Mouse (Mus musculus) bone marrow, adult 2 months (tissue): Measurements from ENCODE around the gene Stoml3. TPM values are rescaled to one million over a fixed set of nuclear protein-coding genes. Genes with fewer than 3 reads are reported as not detected.

Experiments used
- H3K27ac ChIP-seq: fragments of 200-500 bp; 2 replicates; pipeline ENCODE4 v1.5.1; 2012; ENCODE audit warnings: low read depth, mild to moderate bottlenecking, control low read depth, inconsistent platforms, low read length; ENCODE audit not compliant: control insufficient read depth, poor library complexity, insufficient read depth
- H3K4me1 ChIP-seq: fragments of 200-500 bp; 2 replicates; pipeline ENCODE4 v1.6.1; 2011; ENCODE audit warnings: low read length; ENCODE audit not compliant: control insufficient read depth, insufficient read depth
- H3K4me3 ChIP-seq: fragments of 200-500 bp; replicated peaks from 2 replicates; pipeline ENCODE3; 2011; ENCODE audit warnings: mild to moderate bottlenecking, low read depth, low read length, control low read depth; ENCODE audit not compliant: control insufficient read depth
- CTCF ChIP-seq: fragments of 200-500 bp; IDR thresholded peaks from 2 replicates; pipeline ENCODE4 v1.5.1; 2011; ENCODE audit warnings: low read length, control low read depth; ENCODE audit not compliant: control insufficient read depth, insufficient read depth
- POLR2A ChIP-seq: fragments of 200-500 bp; IDR thresholded peaks from 2 replicates; pipeline ENCODE4 v1.6.1; 2011; ENCODE audit warnings: low read depth, mild to moderate bottlenecking, control low read depth, low read length, borderline replicate concordance; ENCODE audit not compliant: control insufficient read depth
- WGBS: fragments of 180-500 bp; shearing (Covaris S2); methylation state at CpG from one replicate; pipeline ENCODE4 v1.1.7; 2018; 5-methylcytosine and 5-hydroxymethylcytosine counted together
- polyA plus RNA-seq: library from polyadenylated mRNA; stranded (reverse); fragments of >200 nt; gene quantifications from 2 replicates; pipeline ENCODE4 v1.2.4, GENCODE M21; 2011; ENCODE audit warnings: low replicate concordance; ENCODE audit not compliant: missing spikeins, insufficient read depth, insufficient read length

Stoml3 gene
- polyA plus RNA-seq, 1 experiment: not detected

DNA sequence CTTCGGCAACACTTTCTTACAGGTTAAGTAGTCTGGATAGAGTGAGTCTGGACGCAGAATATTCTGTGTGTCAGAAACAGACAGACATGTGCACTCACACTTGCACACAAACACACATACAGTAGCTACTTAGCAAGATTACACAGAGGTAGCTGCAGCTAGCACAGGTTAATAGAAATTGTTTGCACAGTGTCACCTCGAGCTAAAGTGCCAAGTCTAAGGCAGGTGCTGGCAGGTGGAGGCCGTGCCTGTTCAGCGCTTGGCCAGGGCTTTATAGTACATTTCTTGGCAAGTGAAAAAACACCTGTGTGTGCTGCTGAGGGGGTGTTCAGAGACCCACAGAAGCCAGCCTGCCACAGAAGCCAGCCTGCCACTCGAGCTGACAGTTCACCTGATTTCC lies 41.9 kb downstream of the Stoml3 start:
- Histone ChIP-seq H3K27ac (no peak overlapping the region), H3K4me1 (no peaks in the 10 kb centered on the region), H3K4me3 (no peak overlapping the region)
- TF ChIP-seq CTCF: no peak
- no peak for TF ChIP-seq POLR2A
- 70% methylated on average over 6 of the region's 6 CpGs for WGBS

DNA sequence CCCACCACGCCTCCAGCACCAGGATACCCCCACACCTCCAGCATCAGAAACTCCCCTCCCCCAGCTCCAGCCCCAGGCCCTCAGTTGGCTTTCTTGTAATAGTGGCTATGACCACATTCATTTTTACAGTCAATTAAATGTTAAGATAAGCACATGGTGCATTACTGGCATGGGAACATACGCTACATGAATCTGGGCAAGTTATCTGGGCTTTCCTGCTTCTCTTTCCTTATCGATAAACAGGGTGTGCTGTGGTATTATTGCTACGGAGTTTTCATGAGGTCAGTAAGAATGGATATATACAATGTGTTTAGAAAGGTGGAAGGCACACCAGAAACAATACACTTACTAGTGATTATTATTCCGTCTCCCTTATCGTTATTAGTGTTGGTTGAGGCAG lies 43.6 kb downstream of the Stoml3 start:
- WGBS: 69% methylated on average over 6 of the region's 6 CpGs
- TF ChIP-seq CTCF: no peak
- TF ChIP-seq POLR2A: no peak
- Histone ChIP-seq H3K4me1 (no peaks in the 10 kb centered on the region), H3K27ac (no peak overlapping the region), H3K4me3 (no peak overlapping the region)

DNA sequence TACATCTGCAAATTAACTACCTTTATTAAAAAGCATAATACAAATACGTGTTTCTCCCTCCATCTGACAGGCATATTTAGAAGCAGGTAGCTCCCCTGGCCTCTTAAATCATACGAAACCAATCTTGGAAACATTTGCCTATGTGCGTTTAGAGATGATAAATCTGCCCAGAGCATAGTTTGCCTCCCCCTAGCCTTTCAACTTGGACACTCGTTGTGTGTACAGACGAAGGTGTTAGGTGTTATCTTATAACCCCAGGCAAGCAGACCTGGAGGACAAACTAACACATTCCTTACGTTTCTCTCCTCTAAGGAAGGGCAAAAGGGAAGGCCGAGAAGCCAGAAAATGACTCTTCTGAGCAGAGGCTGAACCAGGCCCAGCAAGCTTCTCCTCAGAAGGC lies 64.2 kb downstream of the Stoml3 start:
- Histone ChIP-seq H3K27ac (no peak overlapping the region), H3K4me1 (no peaks in the 10 kb centered on the region; the same call in 1 of the 2 replicates), H3K4me3 (no peak overlapping the region)
- TF ChIP-seq POLR2A (no peak), CTCF (no peak)
- WGBS: 71% methylated on average over 7 of the region's 7 CpGs

DNA sequence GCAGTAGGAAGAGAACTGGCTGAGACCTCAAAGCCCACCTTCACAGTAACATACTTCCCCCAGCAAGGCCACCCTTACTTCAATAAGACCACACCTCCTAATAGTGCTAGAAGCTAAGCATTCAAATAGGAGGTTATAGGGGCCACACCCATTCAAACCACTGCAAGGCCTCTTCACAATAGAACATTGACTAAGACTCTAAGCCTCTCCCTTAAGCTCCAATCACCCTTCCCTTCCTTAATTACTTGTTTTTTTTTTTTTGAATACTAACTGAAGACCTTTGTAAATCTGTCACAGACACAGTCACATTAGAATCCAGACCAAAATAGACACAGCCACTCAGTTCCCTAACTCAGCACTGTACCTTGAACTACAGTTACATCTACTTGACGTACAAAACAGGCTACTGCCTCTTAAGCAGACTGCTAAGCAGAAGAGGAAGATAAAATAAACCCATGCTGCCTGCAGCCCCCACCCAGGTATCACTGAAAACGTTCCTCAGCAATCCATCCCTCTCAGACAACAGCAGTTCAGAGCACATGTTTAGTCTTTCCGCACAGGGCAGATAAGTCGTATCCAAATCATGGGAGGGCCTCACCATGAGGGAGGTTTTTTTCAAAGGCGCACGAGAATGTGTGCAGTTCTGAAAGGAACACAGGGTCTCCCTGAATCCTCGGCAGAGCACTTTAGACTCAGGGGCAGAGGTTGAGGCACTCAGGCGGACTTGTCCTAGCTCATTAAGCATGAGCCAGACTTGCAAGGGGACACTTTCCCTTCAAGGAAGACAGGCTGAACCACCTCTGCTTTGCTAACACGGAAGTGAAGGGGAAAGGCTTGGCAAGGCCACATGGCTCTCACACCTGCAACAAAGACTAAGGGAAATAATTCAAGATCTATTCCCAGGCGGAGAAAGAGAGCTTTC lies 66.8 kb downstream of the Stoml3 start:
- TF ChIP-seq CTCF: no peak
- WGBS: 72% methylated on average over 10 of the region's 10 CpGs
- H3K27ac ChIP-seq: no peak overlapping the region
- H3K4me1 ChIP-seq: no peaks in the 10 kb centered on the region; the same call in 1 of the 2 replicates
- no peak overlapping the region for H3K4me3 ChIP-seq

DNA sequence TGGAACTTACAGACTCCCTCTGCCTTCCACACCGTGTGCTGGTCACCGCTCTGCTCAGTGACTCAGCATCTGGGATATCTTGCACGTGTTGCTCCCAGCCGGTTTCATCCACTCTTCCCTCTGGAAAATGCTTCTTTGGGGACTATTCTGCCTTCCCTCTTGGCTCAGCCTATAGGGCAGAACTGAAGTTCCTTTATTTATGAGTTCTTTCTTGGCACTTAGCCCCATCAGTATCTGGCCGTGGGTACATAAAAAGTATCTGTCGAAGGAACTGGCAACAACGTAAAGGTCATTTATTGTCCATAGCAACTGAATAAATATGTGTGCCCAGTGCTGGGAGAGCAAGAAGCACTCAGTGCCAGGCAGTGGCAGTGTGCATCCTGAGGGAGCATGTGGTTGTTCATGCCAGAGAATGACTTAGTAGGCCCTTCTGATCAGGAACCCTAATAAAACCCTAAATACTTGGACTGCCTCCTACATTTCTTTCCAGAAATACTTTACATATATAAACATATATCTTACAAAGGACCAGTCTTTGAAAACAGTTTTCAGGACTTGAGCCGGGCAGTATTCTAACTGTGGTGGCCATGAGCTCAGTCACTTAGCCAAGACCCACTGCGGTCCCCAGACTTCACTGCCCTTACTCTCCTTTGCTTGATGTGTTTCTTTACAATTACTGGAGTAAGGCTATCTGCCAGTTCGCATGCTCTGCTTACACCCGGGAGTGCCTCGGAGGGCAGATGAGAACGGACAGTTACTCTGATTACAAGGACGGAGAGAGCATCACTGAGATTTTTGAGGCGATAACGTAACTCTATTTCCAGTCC lies 69.1 kb downstream of the Stoml3 start:
- 81% methylated on average over 16 of the region's 16 CpGs for WGBS
- Histone ChIP-seq H3K4me1 (no peaks in the 10 kb centered on the region), H3K4me3 (no peak overlapping the region), H3K27ac (no peak overlapping the region)
- TF ChIP-seq POLR2A (no peak), CTCF (no peak)

Other genes with a start within 250 kb of the Stoml3 start
- gene Nhlrc3, start 25.3 kb upstream of the Stoml3 start, polyA plus RNA-seq: 1.9 and 4.0 TPM in 2 replicates
- gene Proser1, start 25.0 kb upstream of the Stoml3 start, polyA plus RNA-seq: 4.4 and 6.0 TPM in 2 replicates
- gene Frem2, start 168.7 kb downstream of the Stoml3 start, polyA plus RNA-seq: 0.22 TPM in 1 of 2 replicates, not detected in the other